Mouse (Mus musculus) lung, embryonic 16.5 days (tissue): ENCODE results near the gene Vgf. TPM values are rescaled to one million over a fixed set of nuclear protein-coding genes. Genes with fewer than 3 reads are reported as not detected.

ENCODE experiments used
- ATAC-seq: fragments of 200-750 bp; cut with Nextera tagmentation; 2 replicates; pipeline ENCODE4 v1.8.0; 2017; ENCODE audit warnings: low read depth, mild to moderate bottlenecking, moderate library complexity
- H3K27ac ChIP-seq: fragments of 300-500 bp; sonication (generic); 2 replicates; pipeline ENCODE4 v1.5.1; 2014; ENCODE audit warnings: mild to moderate bottlenecking, control low read depth, low read length
- H3K27me3 ChIP-seq: fragments of 300-500 bp; sonication (generic); 2 replicates; pipeline ENCODE4 v1.6.1; 2014; ENCODE audit warnings: low read depth, low read length, mixed read lengths; ENCODE audit not compliant: control insufficient read depth, insufficient read depth
- H3K36me3 ChIP-seq: fragments of 300-500 bp; sonication (generic); 2 replicates; pipeline ENCODE4 v1.6.1; 2014; ENCODE audit warnings: low read length; ENCODE audit not compliant: control insufficient read depth, insufficient read depth
- H3K4me1 ChIP-seq: fragments of 300-500 bp; sonication (generic); replicated peaks from 2 replicates; pipeline ENCODE4 v1.6.1; 2014; ENCODE audit warnings: low read length, mixed read lengths; ENCODE audit not compliant: control insufficient read depth, insufficient read depth
- H3K4me2 ChIP-seq: fragments of 300-500 bp; sonication (generic); 2 replicates; pipeline ENCODE4 v1.6.1; 2014; ENCODE audit warnings: low read depth, low read length, control low read depth
- H3K4me3 ChIP-seq: fragments of 300-500 bp; sonication (generic); 2 replicates; pipeline ENCODE4 v1.5.1; 2014; ENCODE audit warnings: mild to moderate bottlenecking, low read length, control low read depth
- H3K9ac ChIP-seq: fragments of 300-500 bp; sonication (generic); 2 replicates; pipeline ENCODE4 v1.6.1; 2014; ENCODE audit warnings: low read length, control low read depth
- H3K9me3 ChIP-seq: fragments of 300-500 bp; sonication (generic); 2 replicates; pipeline ENCODE4 v1.6.1; 2016; ENCODE audit warnings: low read length; ENCODE audit not compliant: control insufficient read depth
- WGBS: fragments of 180-500 bp; shearing (Covaris S2); extraction: QIAGEN DNeasy Blood & Tissue Kit; methylation state at CpG from one replicate; pipeline ENCODE4 v1.1.7; 2014; 5-methylcytosine and 5-hydroxymethylcytosine counted together
- polyA plus RNA-seq: library from polyadenylated mRNA; unstranded; fragments of >200 nt; fragmentation: Nextera tagmentation; extraction: Ambion mirVana; gene quantifications from 2 replicates; pipeline ENCODE4 v1.2.1, GENCODE M21; 2015

Gene Vgf
- polyA plus RNA-seq, 1 experiment from 2014 or later, result 0.13 TPM

DNA sequence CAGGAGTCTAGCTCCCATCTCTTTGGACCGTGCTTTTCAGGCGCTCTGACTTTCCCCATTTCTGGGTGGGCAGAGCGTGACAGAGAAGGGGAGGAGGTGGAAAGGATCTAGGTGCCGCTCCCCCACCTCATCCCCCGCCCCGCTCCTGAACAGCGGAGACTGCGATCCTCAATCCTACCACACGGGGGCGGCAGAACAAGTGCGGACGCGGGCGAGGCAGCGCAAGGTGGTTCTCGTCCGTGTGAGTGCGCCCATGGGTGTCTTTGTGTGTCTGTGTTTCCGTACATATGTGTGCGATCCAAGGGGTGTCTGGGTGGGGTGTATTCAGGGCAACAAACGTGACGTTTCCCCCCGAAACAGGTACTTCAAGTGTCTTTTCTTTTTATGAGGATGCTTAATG, 1.1 kb upstream of the Vgf start:
- H3K9me3 ChIP-seq, result no peaks in the 10 kb centered on the region
- H3K4me1 ChIP-seq, result peaks cover 3% of the 10 kb centered on the region; the same call in 1 of the 2 replicates
- no peaks in the 10 kb centered on the region for H3K36me3 ChIP-seq
- no peak overlapping the region for H3K27ac ChIP-seq
- no peak overlapping the region for H3K4me3 ChIP-seq
- H3K9ac ChIP-seq, result no peak overlapping the region
- WGBS, result under 1% methylated on average over 23 of the region's 23 CpGs
- ATAC-seq, result 0 out of 2 replicates have a peak, but pooled peaks have one; percentile 29
- H3K4me2 ChIP-seq, result no peak overlapping the region
- peaks cover 56% of the 10 kb centered on the region for H3K27me3 ChIP-seq

GRCm38 (mm10) chr5:137028561-137029272, 2.5 kb downstream of the Vgf start:
- Histone ChIP-seq H3K4me1 (peaks cover 26% of the 10 kb centered on the region), H3K27ac (no peak overlapping the region), H3K9me3 (no peaks in the 10 kb centered on the region), H3K4me2 (no peak overlapping the region), H3K36me3 (no peaks in the 10 kb centered on the region), H3K9ac (no peak overlapping the region), H3K4me3 (no peak overlapping the region), H3K27me3 (peaks cover 79% of the 10 kb centered on the region)
- 4% methylated on average over 29 of the region's 29 CpGs for WGBS
- no peak for ATAC-seq

DNA sequence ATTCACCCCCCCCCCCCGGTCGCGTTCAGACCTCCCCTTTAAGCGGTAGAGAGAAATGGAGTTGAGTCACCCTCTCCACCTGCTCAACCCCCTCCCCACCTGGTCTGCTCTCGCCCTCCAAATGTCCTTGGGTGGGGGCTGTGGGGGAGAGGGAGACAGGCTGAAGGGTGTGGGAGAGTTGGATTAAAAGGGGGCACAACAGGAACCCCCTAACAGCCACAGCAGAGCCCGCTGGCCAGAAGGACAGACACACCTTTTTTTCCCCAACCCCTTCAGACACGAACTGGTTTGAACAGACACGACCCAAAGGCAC, 3.0 kb downstream of the Vgf start:
- Histone ChIP-seq H3K4me2 (no peak overlapping the region), H3K4me1 (peaks cover 26% of the 10 kb centered on the region), H3K4me3 (no peak overlapping the region), H3K9ac (no peak overlapping the region), H3K9me3 (no peaks in the 10 kb centered on the region), H3K36me3 (no peaks in the 10 kb centered on the region), H3K27ac (no peak overlapping the region), H3K27me3 (peaks cover 76% of the 10 kb centered on the region)
- 2% methylated on average over 8 of the region's 8 CpGs for WGBS
- no peak for ATAC-seq

DNA sequence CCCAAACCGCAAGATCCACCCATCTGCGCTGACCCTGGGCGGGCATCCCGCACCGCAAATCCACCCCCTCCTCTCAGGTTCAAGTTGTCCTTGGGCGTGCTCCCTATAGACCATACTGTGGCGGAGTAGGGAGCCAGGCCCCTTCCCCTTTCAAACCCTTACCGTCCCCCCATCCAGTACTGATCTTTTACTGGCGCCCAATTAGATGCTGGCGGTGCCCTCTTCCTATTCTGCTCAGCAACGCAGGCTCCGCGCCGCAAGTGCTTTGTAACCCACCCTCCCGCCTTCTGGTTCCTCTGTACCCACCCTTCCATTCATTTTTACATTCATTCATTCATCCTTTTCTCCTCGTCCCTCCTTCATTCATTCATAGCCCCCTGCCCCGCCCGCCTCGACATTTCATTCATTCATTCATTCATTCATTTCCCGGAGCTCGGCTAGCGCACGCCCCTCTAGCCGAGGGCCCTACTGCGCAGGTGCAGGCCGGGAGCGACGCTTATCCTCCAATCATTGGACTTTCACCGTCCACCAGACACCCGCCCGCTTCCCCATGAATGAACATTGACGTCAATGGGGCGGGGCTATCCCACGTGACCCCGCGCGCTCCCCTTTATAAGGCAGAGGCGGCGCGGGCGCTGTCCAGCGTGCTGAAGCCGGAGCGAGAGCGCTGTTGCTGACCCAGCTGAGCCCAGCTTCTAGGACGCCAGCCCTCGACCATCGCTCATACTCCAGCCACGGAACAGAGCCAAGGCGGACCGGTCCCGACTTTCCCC, 3.6 kb downstream of the Vgf start:
- H3K4me2 ChIP-seq, result peak overlapping the region; percentile 71
- ATAC-seq, result peak; percentile 63
- peaks cover 71% of the 10 kb centered on the region for H3K27me3 ChIP-seq
- no peak overlapping the region for H3K27ac ChIP-seq
- under 1% methylated on average over 52 of the region's 52 CpGs for WGBS
- H3K9ac ChIP-seq, result no peak overlapping the region
- peaks cover 26% of the 10 kb centered on the region for H3K4me1 ChIP-seq
- H3K36me3 ChIP-seq, result no peaks in the 10 kb centered on the region; the same call in 1 of the 2 replicates
- no peaks in the 10 kb centered on the region for H3K9me3 ChIP-seq
- peak overlapping the region; percentile 41 for H3K4me3 ChIP-seq

DNA sequence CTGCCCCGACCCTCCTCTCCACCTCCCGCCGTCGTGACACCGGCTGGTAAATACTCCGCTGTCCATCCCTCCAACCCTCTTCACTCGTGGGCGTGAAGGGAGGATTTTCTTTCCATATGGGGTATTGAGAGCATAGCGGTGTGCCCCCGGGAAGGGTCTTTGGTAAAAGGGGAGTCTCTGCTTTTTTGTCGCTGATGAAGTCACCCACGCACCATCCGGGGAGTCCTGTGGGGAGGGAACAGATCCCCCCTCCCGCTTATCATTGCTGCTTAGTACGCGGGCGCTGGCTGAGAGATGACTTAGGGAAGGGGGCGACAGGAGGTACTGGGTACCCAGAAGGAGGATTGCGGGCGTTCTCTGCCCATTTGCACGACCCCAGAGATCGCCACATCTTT, 4.2 kb downstream of the Vgf start:
- Histone ChIP-seq H3K9ac (no peak overlapping the region), H3K27ac (no peak overlapping the region), H3K27me3 (peaks cover 65% of the 10 kb centered on the region), H3K4me1 (peaks cover 26% of the 10 kb centered on the region), H3K36me3 (no peaks in the 10 kb centered on the region; the same call in 1 of the 2 replicates), H3K4me2 (peak overlapping the region; percentile 28), H3K4me3 (peak overlapping the region; percentile 12; the same call in 1 of the 2 replicates), H3K9me3 (no peaks in the 10 kb centered on the region)
- 15% methylated on average over 22 of the region's 22 CpGs for WGBS
- no peak for ATAC-seq

DNA sequence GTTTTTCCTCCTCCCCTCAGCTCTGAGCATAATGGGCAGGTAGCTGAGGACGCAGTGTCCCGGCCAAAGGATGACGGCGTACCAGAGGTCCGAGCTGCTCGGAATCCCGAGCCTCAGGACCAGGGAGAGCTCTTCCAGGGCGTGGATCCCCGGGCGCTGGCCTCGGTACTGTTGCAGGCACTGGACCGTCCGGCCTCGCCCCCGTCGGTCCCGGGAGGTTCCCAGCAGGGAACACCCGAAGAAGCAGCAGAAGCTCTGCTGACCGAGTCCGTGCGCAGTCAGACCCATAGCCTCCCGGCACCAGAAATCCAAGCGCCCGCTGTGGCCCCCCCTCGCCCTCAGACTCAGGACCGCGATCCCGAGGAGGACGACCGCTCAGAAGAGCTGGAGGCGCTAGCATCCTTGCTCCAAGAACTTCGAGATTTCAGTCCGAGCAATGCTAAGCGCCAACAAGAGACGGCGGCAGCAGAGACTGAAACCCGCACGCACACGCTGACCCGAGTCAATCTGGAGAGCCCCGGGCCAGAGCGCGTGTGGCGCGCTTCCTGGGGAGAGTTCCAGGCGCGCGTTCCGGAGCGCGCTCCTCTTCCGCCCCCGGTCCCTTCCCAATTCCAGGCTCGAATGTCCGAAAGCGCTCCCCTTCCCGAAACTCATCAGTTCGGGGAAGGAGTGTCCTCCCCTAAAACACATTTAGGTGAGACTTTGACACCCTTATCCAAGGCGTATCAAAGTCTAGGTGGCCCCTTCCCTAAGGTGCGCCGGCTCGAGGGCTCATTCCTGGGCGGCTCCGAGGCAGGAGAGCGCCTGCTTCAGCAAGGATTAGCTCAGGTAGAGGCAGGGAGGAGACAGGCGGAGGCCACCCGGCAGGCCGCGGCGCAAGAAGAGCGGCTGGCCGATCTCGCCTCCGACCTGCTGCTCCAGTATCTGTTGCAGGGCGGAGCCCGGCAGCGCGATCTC, 5.2 kb downstream of the Vgf start:
- no peak overlapping the region for H3K9ac ChIP-seq
- H3K4me1 ChIP-seq, result peaks cover 26% of the 10 kb centered on the region
- H3K4me3 ChIP-seq, result peak overlapping the region; percentile 43
- H3K27ac ChIP-seq, result no peak overlapping the region
- no peaks in the 10 kb centered on the region for H3K9me3 ChIP-seq
- H3K27me3 ChIP-seq, result peaks cover 57% of the 10 kb centered on the region
- peak overlapping the region; percentile 85 for H3K4me2 ChIP-seq
- WGBS, result under 1% methylated on average over 78 of the region's 78 CpGs
- H3K36me3 ChIP-seq, result peaks cover 9% of the 10 kb centered on the region; the same call in 1 of the 2 replicates
- no peak for ATAC-seq

- ATAC-seq, result no peak; the same call in 1 of the 2 replicates
- no peak overlapping the region for H3K27ac ChIP-seq
- no peaks in the 10 kb centered on the region for H3K9me3 ChIP-seq
- H3K27me3 ChIP-seq, result peaks cover 51% of the 10 kb centered on the region
- no peak overlapping the region for H3K9ac ChIP-seq
- H3K4me3 ChIP-seq, result peak overlapping the region; percentile 43
- peaks cover 26% of the 10 kb centered on the region for H3K4me1 ChIP-seq
- H3K36me3 ChIP-seq, result peaks cover 15% of the 10 kb centered on the region
- peak overlapping the region; percentile 85 for H3K4me2 ChIP-seq
- under 1% methylated on average over 29 of the region's 33 CpGs for WGBS
Observed at GRCm38 (mm10) chr5:137032033-137032421, 5.8 kb downstream of the Vgf start.

- Histone ChIP-seq H3K4me3 (peak overlapping the region; percentile 43), H3K27ac (no peak overlapping the region), H3K36me3 (peaks cover 21% of the 10 kb centered on the region), H3K27me3 (peaks cover 47% of the 10 kb centered on the region), H3K9me3 (no peaks in the 10 kb centered on the region), H3K9ac (peak overlapping the region; percentile 54), H3K4me1 (peaks cover 26% of the 10 kb centered on the region), H3K4me2 (peak overlapping the region; percentile 85)
- peak; percentile 83 for ATAC-seq
- under 1% methylated on average over 34 of the region's 49 CpGs for WGBS
Observed at GRCm38 (mm10) chr5:137032641-137033074, 6.5 kb downstream of the Vgf start.
